Mouse (Mus musculus) lung, adult 2 months (tissue): ENCODE measurements around the gene Smim4.

Source experiments
- CTCF ChIP-seq: fragments of 200-500 bp; IDR thresholded peaks from 2 replicates; pipeline ENCODE4 v1.5.1; 2011; ENCODE audit warnings: mild to moderate bottlenecking, low read length, control low read depth; ENCODE audit not compliant: insufficient read depth
- POLR2A ChIP-seq: fragments of 200-500 bp; IDR thresholded peaks from 2 replicates; pipeline ENCODE4 v1.6.1; 2011; ENCODE audit warnings: low read depth, mild to moderate bottlenecking, control low read depth, low read length, borderline replicate concordance; ENCODE audit errors: extremely low read depth

DNA sequence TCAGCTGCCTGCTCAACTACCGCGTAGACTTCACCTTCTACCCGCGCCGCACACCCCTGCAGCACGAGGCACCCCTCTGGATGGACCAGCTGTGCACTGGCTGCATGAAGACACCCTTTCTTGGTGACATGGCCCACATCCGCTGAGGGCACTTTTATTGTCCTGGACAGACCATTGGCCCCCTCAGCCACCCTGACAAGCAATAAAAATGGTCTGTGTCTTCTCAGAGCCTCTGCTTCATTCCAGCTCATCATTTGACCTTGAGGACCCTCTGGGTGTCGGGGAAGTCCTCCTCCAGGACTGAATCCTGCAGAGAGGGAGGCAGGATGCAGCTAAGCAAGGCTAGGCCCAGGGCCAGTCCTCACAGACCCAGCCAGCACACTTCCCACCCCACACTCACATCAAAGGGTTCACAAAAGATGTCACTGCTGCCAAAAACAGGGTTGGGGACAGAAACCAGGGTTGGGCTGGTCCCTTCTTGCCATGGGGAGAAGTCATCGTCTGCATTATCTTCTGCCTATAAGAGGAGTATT, 10.2 kb upstream of the Smim4 start:
- no peak for TF ChIP-seq CTCF
- TF ChIP-seq POLR2A = no peak
